Mouse (Mus musculus) midbrain, embryonic 16.5 days (tissue): ENCODE data around the gene Ppp2r5b. TPM values are rescaled to one million over a fixed set of nuclear protein-coding genes. Genes with fewer than 3 reads are reported as not detected.

ENCODE experiments used
- ATAC-seq: fragments of 200-750 bp; cut with Nextera tagmentation; 2 replicates; pipeline ENCODE4 v1.8.0; 2017; ENCODE audit warnings: moderate TSS enrichment
- H3K27ac ChIP-seq: fragments of 300-500 bp; sonication (generic); 2 replicates; pipeline ENCODE4 v1.5.1; 2014; ENCODE audit warnings: mild to moderate bottlenecking, low read length, mixed read lengths
- H3K27me3 ChIP-seq: fragments of 300-500 bp; sonication (generic); 2 replicates; pipeline ENCODE4 v1.6.1; 2014; ENCODE audit warnings: low read depth, low read length, mixed read lengths; ENCODE audit not compliant: control insufficient read depth, insufficient read depth
- H3K36me3 ChIP-seq: fragments of 300-500 bp; sonication (generic); 2 replicates; pipeline ENCODE4 v1.6.1; 2014; ENCODE audit warnings: mild to moderate bottlenecking, low read length, moderate library complexity, mixed read lengths; ENCODE audit not compliant: control insufficient read depth, insufficient read depth
- H3K4me1 ChIP-seq: fragments of 300-500 bp; sonication (generic); 2 replicates; pipeline ENCODE4 v1.6.1; 2014; ENCODE audit warnings: mild to moderate bottlenecking, low read length, mixed read lengths; ENCODE audit not compliant: control insufficient read depth, insufficient read depth
- H3K4me2 ChIP-seq: fragments of 300-500 bp; sonication (generic); 2 replicates; pipeline ENCODE4 v1.6.1; 2014; ENCODE audit warnings: mild to moderate bottlenecking, low read length, mixed read lengths
- H3K4me3 ChIP-seq: fragments of 300-500 bp; sonication (generic); 2 replicates; pipeline ENCODE4 v1.5.1; 2014; ENCODE audit warnings: low read depth, mild to moderate bottlenecking, low read length, moderate library complexity, mixed read lengths
- H3K9ac ChIP-seq: fragments of 300-500 bp; sonication (generic); 2 replicates; pipeline ENCODE4 v1.6.1; 2014; ENCODE audit warnings: low read depth, low read length, mixed read lengths
- H3K9me3 ChIP-seq: fragments of 300-500 bp; sonication (generic); replicated peaks from 2 replicates; pipeline ENCODE4 v1.6.1; 2014; ENCODE audit warnings: mild to moderate bottlenecking, low read length, mixed read lengths; ENCODE audit not compliant: control insufficient read depth, poor library complexity, severe bottlenecking
- WGBS: fragments of 180-500 bp; shearing (Covaris S2); extraction: QIAGEN DNeasy Blood & Tissue Kit; methylation state at CpG from one replicate; pipeline ENCODE4 v1.1.7; 2014; 5-methylcytosine and 5-hydroxymethylcytosine counted together
- polyA plus RNA-seq: library from polyadenylated mRNA; unstranded; fragments of >200 nt; fragmentation: Nextera tagmentation; extraction: Ambion mirVana; gene quantifications from 2 replicates; pipeline ENCODE4 v1.2.1, GENCODE M21; 2015

The Ppp2r5b gene
- polyA plus RNA-seq, 1 experiment from 2014 or later = 165 TPM

GRCm38 (mm10) chr19:6262222-6262621, 26.6 kb upstream of the Ppp2r5b start:
- Histone ChIP-seq H3K27me3 (no peaks in the 10 kb centered on the region), H3K4me1 (no peaks in the 10 kb centered on the region), H3K4me2 (no peak overlapping the region), H3K9me3 (no peaks in the 10 kb centered on the region), H3K27ac (no peak overlapping the region), H3K9ac (no peak overlapping the region), H3K36me3 (peaks cover 32% of the 10 kb centered on the region), H3K4me3 (no peak overlapping the region)
- 61% methylated on average over 7 of the region's 7 CpGs for WGBS
- ATAC-seq = no peak

- Histone ChIP-seq H3K9ac (no peak overlapping the region), H3K4me2 (no peak overlapping the region), H3K4me3 (no peak overlapping the region), H3K9me3 (no peaks in the 10 kb centered on the region), H3K27ac (no peak overlapping the region), H3K27me3 (no peaks in the 10 kb centered on the region), H3K36me3 (peaks cover 38% of the 10 kb centered on the region), H3K4me1 (no peaks in the 10 kb centered on the region)
- no peak for ATAC-seq
- WGBS = 93% methylated on average over 14 of the region's 14 CpGs
These were observed 25.7 kb upstream of the Ppp2r5b start for GRCm38 (mm10) chr19:6261379-6261778.

DNA sequence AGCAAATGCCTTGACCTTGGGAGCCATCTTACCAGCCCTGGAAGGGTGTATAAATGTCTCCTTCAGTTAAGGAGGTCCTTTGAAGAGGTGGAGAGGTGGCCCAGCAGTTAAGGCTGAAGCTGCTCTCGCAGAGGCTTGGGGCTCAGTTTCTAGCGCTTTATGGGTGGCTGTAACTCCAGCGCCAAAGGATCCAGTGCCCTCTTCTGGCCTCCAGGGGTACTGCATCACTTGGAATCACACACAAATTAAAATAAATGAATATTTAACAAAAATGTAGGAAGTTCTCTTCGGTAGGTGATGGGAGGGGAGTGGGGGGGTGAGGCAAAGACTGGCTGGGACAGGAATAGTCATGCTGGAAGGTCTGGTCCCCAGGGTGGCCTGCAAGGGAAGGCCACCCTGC, 25.3 kb upstream of the Ppp2r5b start:
- 84% methylated on average over 4 of the region's 4 CpGs for WGBS
- H3K9me3 ChIP-seq = no peaks in the 10 kb centered on the region
- no peak overlapping the region for H3K4me3 ChIP-seq
- H3K27ac ChIP-seq = no peak overlapping the region
- no peak for ATAC-seq
- no peaks in the 10 kb centered on the region for H3K27me3 ChIP-seq
- H3K4me2 ChIP-seq = no peak overlapping the region
- H3K36me3 ChIP-seq = peaks cover 42% of the 10 kb centered on the region
- no peak overlapping the region for H3K9ac ChIP-seq
- no peaks in the 10 kb centered on the region for H3K4me1 ChIP-seq

- 57% methylated on average over 2 of the region's 2 CpGs for WGBS
- ATAC-seq = no peak
- H3K27ac ChIP-seq = no peak overlapping the region
- H3K9me3 ChIP-seq = no peaks in the 10 kb centered on the region
- H3K4me2 ChIP-seq = no peak overlapping the region
- no peaks in the 10 kb centered on the region for H3K27me3 ChIP-seq
- H3K4me3 ChIP-seq = no peak overlapping the region
- no peak overlapping the region for H3K9ac ChIP-seq
- H3K36me3 ChIP-seq = peaks cover 46% of the 10 kb centered on the region
- H3K4me1 ChIP-seq = no peaks in the 10 kb centered on the region
These were observed 24.8 kb upstream of the Ppp2r5b start for GRCm38 (mm10) chr19:6260428-6260827.

DNA sequence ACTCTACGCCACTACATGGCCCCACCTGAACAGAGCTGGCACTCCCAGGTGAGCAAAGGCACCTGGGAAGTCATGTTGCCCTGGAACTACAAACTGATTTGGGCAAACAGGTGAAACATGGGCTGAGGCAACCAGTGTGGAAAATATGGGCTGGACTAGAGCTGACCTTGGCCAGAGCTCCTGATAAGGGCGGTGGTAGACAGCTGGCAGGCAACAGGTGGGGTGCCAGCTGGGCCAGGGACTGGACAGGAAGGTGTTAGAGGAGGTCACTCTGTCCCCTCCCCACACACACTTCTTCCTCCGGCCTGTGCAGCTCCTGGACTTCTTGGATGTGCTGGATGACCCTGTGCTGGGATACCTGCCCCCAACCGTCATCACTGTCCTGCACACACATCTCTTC, 17.3 kb upstream of the Ppp2r5b start:
- H3K4me3 ChIP-seq = no peak overlapping the region

DNA sequence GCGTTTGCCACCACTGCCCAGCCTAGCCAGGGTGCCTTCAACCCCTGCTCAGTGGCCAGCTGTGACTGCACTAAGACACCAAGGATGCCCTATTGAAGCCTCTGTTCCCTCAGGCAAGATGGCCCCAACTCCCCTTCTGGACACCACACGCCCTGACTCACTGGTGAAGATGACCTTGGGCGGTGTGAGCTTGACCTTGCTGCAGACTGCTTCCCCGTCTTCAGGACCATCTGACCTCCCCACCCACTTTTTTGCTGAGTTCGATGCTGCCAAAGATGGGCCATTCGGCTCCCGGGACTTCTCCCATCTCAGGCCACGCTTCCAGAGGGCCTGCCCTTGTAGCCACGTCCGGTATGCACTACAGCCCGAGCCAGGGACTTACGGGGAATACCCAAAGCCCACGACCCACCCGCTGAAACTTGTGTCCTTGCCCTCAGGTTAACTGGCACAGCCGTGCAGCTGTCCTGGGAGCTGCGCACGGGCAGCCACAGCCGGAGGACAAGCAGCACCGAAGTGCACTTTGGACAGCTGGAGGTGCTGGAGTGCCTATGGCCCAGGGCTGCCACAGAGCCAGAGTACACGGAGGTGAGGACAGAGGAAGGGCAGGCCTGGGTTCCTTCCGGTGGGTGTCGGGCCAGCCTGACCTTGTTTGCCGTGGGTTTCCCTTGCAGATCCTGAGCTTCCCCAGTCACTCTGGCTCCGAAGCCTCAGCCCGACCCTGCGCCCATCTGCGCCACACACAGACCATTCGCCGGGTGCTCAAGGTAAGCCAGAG, 12.0 kb upstream of the Ppp2r5b start:
- Histone ChIP-seq H3K36me3 (peaks cover 27% of the 10 kb centered on the region), H3K4me1 (peaks cover 8% of the 10 kb centered on the region), H3K9ac (no peak overlapping the region), H3K27ac (no peak overlapping the region), H3K4me3 (no peak overlapping the region), H3K27me3 (no peaks in the 10 kb centered on the region), H3K4me2 (no peak overlapping the region), H3K9me3 (no peaks in the 10 kb centered on the region)
- no peak for ATAC-seq
- 92% methylated on average over 29 of the region's 29 CpGs for WGBS

More for the DNA sequence above, 17.3 kb upstream of the Ppp2r5b start:
- Histone ChIP-seq H3K4me2 (no peak overlapping the region), H3K4me1 (no peaks in the 10 kb centered on the region), H3K36me3 (peaks cover 45% of the 10 kb centered on the region), H3K9ac (no peak overlapping the region), H3K27ac (no peak overlapping the region), H3K9me3 (no peaks in the 10 kb centered on the region), H3K27me3 (no peaks in the 10 kb centered on the region)
- 96% methylated on average over 4 of the region's 4 CpGs for WGBS
- no peak for ATAC-seq

GRCm38 (mm10) chr19:6245806-6246205, 10.1 kb upstream of the Ppp2r5b start:
- H3K27me3 ChIP-seq = no peaks in the 10 kb centered on the region
- WGBS = 86% methylated on average over 1 of the region's 1 CpGs
- ATAC-seq = no peak
- no peaks in the 10 kb centered on the region for H3K9me3 ChIP-seq
- H3K36me3 ChIP-seq = peaks cover 15% of the 10 kb centered on the region
- no peak overlapping the region for H3K4me3 ChIP-seq
- no peak overlapping the region for H3K4me2 ChIP-seq
- no peak overlapping the region for H3K9ac ChIP-seq
- H3K27ac ChIP-seq = no peak overlapping the region
- peaks cover 14% of the 10 kb centered on the region for H3K4me1 ChIP-seq

DNA sequence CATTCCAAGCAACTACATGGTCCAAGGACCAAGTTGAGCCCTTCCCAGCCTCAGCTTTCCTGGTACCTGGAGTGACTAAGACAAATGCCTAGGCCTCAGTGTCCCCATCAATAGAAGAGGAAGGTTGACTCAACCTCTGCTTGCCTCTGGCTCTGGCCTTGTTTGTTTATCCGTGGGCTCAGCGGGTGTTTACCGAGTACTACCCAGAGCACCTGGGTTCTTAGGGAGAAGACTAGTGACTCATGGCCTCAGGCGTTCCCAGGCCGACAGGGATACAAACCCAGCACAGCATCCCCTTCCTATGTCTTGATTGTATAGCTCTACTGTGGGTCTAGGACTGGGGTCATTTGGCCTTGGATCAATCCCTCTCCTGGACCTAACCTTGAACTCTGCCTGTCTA, 7.6 kb upstream of the Ppp2r5b start:
- no peak overlapping the region for H3K9ac ChIP-seq
- no peaks in the 10 kb centered on the region for H3K9me3 ChIP-seq
- peaks cover 12% of the 10 kb centered on the region for H3K36me3 ChIP-seq
- 86% methylated on average over 5 of the region's 5 CpGs for WGBS
- H3K4me2 ChIP-seq = no peak overlapping the region
- H3K27ac ChIP-seq = no peak overlapping the region
- no peaks in the 10 kb centered on the region for H3K27me3 ChIP-seq
- no peak for ATAC-seq
- no peak overlapping the region for H3K4me3 ChIP-seq
- H3K4me1 ChIP-seq = peaks cover 14% of the 10 kb centered on the region

DNA sequence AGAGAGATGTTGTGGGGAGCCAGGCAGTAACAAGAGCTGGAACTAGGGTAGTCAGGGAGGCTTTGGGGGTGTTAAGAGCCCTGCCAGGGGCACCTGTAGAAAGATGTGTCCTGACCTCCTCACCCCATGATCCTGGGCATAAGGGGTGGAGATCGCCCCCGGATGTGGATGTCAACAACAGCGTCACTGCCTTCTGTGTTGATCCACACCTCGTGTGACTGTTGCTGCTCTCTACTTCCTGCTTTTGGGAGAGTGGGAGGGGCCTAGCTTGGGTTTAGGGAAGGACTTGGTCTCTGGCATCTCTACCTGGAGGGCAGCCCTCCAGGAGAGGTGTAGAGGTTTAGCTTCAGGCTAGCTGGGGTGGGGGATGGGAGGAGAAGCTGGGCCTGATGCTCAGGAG, 6.6 kb upstream of the Ppp2r5b start:
- Histone ChIP-seq H3K9me3 (no peaks in the 10 kb centered on the region), H3K27ac (no peak overlapping the region), H3K4me1 (peaks cover 14% of the 10 kb centered on the region), H3K4me3 (peak overlapping the region; percentile 89), H3K36me3 (peaks cover 4% of the 10 kb centered on the region), H3K9ac (peak overlapping the region; percentile 95), H3K27me3 (no peaks in the 10 kb centered on the region), H3K4me2 (peak overlapping the region; percentile 98)
- no peak for ATAC-seq
- WGBS = 0% methylated on average over 4 of the region's 4 CpGs
